Mouse (Mus musculus) layer of hippocampus, postnatal 14 days (tissue): ENCODE data around the gene Rbfox2. TPM values are rescaled to one million over a fixed set of nuclear protein-coding genes. Genes with fewer than 3 reads are reported as not detected.

Source experiments
- DNase-seq, 2 experiments: peaks; one replicate each; pipeline ENCODE4 v3.0.0; 2021 to 2022; ENCODE audit warnings: low spot score in 2 of 2, mixed read lengths in 1 of 2
- total RNA-seq, 2 experiments: library from RNA; stranded (reverse); gene quantifications; 2 replicates each; pipeline ENCODE4 v1.2.3; 2021

The Rbfox2 gene
- total RNA-seq, 2 experiments from 2014 or later, result 228 to 234 TPM

- DNase-seq, result no peak
These were observed 194.9 kb downstream of the Rbfox2 start for GRCm38 (mm10) chr15:77111924-77112323.

GRCm38 (mm10) chr15:77110452-77110851 is 196.4 kb downstream of the Rbfox2 start:
- no peak for DNase-seq

GRCm38 (mm10) chr15:77107169-77107908 is 199.5 kb downstream of the Rbfox2 start:
- no peak for DNase-seq

DNA sequence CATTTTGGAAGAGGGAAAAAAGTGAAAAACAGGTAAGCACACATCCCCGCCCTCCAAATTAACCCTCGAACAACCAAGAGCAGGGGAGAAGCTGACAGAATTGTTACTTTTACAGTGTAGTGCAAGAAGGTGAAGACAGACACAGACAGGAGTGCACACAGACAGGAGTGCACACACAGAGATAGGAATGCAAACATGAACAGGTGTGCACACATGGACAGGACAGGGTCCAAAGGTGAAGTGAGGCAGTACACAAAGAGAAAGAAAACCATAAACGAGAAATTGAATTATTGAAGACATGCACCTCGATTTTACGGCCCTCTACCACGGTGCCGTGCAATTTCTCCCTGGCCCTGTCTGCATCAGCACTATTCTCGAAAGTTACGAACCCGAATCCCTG is 201.5 kb downstream of the Rbfox2 start:
- no peak for DNase-seq

DNA sequence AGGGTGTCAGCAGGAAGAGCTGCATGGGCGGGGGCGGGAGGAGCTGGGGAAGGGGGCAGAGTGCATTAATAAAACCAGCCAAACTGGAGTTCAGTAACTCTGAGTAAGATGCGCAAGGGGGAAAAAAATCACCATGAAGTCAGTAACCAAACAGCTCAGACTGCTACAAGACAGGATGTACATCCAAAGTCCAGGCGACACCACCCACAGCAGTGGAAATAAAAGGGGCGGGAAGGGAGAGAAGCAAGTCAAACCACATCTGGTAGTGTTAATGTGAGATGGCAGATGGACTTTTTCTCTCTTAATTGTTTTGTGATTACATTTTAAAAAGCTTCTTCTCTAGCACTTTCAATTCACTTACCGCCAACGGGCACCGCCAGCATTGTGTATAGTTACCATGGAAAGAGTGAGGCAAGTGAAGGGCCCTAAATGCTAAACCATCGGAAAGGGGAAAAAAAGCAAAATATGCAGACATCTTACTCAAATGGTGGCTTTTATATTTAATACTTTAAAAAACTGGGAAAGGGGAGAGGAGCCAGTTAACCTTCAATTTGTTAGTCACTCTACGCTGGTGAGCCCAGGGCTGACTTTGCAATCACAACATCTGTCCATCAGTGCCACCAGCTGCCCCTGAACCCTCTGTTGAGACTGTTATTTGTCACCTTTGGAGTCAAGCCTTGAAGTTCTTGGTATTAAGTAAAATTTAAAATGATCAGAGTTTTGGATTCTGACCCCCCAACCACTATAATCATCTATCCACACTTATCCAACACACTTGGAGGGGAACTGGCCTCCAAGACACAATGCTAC is 202.2 kb downstream of the Rbfox2 start:
- DNase-seq, result no peak

DNA sequence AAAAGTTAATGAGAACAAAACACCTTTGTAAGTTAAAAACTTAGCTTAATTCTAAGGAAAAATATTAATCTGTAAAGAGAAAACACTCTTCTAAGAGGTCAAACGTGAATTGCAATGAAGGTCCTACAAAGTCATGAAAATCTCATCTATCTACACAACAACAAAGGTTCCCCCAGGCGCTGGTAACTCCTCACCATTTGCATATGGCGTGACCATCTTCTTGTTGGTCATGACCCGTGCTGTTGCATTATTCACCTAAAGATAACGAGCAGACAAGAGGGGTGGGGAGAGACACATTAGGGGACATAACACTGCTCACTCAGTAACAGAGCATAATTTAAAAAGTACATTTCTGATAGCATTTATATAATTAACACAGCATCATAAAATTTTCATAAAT is 204.1 kb downstream of the Rbfox2 start:
- no peak for DNase-seq

DNA sequence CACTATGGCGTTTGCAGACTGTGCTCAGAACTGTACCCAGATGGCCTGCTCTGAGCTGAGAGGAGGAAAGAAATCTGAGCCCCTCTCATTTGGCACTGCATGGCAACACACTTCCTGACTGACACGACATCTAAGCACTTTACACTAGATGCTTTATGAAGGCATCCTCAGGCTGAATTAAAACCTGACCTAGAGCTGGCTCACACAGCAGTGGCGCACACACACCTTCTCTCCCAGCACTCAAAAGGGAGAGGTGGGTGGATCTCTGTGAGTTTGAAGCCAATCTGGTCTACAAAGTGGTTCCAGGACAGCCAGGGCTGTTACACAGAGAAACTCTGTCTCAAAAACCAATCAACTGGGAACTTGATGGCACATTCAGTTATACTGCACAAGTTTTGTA is 207.0 kb downstream of the Rbfox2 start:
- peak in 1 of 2 experiments; percentile 29 for DNase-seq

DNA sequence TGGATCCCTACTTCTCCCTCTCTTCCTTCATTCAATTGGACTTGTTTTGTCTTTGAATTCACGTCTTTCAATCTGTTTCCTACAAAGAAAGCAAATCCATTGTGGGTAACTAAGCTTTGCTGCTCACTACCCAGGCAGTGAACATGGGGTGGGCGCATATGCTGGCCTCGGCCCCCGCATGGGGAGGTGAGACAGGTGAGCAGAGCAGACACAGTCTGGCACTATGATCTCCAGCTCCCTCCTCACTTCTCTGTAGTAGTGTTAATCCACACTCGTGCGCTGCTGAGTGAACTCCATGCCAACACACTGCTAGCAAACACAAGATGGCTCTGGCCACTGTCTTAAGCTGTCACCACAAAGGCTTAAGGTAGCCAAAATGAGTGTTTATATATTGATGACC is 209.4 kb downstream of the Rbfox2 start:
- no peak for DNase-seq

DNA sequence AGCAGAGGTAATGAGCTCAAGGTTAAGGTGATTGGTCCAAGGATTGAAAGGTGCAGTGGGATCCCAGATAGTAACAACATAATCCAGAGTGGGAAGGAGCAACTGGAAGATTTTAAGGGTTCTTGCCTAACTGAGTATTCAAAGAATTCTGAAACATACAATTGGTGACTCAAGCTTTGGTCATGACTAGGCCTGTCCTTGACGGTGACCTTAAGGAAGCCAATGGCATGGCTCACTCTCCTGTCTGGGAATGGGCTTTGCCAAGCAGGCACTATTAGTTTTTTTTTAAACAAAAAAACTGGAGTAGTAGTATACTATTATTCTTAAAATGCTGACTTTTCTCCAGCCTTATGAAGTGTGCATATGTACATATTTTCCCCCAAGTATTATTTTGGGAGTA is 211.6 kb downstream of the Rbfox2 start:
- no peak for DNase-seq

DNA sequence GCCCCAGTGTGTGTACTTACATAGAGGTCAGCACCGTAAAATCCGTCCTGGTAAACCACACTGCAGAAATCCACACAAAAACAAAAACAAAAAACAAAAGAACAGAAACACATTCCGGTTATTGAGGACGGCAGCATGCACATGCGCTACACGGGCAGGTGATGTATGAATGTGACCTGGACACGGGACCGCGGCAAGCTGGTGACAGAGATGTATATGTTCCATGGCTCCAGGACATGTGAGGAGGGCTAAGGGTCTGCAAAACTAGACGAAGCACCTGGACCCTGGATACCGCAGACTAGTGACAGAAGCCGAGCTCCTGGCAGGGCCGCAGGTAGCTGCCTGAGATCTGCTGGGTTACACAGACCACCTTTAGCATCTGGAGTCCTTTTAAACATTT is 212.4 kb downstream of the Rbfox2 start:
- no peak for DNase-seq

DNA sequence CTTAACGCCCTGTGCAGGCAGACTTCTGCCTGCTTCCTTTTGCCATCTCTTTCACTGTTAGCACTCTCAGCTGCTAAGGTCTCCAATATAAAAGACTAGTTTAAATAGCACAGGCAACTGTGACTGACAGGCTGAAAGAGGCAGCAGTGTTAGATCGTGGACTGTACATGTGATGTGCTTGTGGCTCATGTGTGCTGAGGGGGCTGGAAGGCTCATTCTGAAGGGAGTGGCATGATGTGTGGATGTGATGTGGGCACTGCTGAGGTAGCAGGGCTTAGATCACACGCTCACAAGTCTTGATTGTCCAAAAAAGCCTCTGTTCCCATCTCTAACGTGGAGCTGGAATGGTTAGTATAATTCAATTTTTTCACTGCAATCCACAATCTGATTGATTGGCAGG is 215.4 kb downstream of the Rbfox2 start:
- no peak for DNase-seq

DNA sequence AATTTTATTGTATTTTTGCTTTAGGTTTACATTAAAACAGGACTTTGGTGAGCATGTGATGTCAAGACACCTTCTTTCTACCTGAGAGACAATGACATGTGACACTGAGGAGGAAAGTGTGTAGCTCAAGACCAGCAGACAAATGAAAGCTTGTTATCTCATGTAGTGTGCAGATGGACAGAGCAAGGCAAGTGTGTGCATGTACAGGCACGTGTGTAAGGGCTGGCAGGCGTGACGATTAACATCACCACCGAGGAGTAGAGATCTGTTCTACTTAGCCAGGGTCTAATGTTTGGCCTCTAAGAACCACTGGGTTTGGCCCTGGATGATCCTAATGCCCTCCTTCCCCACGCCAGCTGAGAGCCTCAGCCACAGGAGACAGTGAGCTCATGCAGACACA is 216.3 kb downstream of the Rbfox2 start:
- DNase-seq, result no peak

DNA sequence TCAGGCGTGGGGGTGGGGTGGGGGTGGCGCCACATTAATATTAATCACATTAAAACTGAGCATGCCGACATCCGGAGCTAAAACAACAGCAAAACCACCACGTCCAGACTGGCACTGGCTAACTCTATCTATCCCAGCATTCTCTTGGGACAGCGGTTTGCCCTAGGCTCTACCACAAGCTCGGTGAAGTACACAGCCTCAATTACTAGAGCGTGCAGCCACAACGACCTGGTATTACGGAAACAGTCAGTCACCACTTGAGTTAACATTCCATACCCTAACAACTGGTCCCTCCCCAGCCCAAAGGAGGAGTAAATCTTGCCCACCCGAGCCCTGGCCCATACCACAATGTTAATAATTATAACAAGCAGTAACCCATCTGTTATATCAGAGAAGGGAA is 217.6 kb downstream of the Rbfox2 start:
- no peak for DNase-seq

GRCm38 (mm10) chr15:77086488-77086887 is 220.3 kb downstream of the Rbfox2 start:
- no peak for DNase-seq

DNA sequence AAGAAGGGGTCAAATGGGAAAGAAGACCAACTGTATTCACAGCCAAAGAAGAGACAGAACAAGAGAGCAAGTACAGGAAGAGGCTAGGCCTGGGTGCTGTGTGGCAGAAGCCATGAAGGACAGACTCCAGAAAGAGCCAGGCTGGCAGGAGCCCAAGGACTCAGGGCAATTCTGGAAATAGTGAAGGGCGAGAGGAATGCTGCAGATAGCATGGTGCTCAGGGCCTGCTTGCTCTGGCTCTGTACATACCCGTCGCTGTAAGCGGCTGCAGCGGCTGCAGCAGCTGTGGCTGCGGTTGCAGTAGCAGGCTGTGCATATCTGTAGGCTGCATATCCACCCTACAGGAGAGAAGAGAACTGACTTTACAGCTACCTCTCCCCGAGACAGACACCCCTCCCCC is 221.0 kb downstream of the Rbfox2 start:
- DNase-seq, result no peak

GRCm38 (mm10) chr15:77081454-77081853 is 225.3 kb downstream of the Rbfox2 start:
- DNase-seq, result no peak

DNA sequence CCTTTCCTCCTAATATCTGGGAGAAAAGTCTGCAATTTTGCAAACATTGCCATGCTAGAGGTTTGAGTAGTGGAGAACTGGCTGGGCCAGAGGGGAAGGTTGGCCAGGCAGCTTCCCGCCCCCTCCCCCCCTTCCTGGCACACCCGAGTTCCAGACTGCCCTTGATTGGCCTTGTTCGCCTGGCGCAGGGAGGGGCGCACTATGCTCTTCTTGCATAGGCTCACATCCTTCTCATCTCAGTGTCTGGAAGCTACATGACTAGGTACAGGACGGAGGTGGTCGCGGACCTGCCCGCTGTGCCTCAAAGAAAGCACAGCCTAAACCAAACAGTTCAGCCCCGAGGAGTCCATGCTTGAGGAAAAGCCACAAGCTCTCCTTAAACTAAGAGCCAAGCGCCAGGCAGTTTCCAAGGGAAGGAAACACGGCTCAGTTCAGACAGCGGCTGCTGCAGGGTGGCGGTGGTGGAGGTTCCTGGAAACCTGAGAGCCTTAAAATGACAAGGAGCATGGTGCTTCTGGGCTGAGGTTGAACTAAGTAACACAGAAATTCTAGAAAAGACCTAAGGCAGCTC is 226.0 kb downstream of the Rbfox2 start:
- no peak for DNase-seq

GRCm38 (mm10) chr15:77079890-77080361 is 226.9 kb downstream of the Rbfox2 start:
- DNase-seq, result no peak

DNA sequence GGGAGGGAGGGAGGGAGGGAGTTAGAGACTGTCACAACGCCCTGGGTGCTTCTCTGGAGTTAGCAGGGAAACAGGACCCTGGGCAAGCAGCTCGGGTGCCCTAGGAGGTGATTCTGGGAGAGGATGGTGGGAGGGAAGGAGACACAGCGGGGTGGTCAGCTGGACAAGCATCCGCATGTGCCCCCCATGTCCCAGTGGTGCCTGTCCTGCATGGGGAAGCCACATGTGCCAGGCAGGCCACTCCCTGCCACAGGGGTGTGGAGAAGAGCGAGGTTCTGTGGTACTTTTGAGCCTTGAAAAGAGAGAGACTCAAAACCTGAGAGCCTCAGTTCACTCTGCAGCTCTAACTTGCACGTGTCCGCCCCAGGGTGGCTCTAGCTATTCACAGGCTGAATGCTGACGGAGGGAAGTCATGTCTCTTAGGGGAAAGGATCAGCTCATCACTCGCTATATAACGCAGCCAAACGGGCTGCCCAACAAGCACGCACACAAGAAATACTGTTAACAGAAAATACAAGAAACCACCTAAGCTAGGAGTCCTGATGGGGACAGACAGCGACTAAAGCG is 227.5 kb downstream of the Rbfox2 start:
- DNase-seq, result no peak

DNA sequence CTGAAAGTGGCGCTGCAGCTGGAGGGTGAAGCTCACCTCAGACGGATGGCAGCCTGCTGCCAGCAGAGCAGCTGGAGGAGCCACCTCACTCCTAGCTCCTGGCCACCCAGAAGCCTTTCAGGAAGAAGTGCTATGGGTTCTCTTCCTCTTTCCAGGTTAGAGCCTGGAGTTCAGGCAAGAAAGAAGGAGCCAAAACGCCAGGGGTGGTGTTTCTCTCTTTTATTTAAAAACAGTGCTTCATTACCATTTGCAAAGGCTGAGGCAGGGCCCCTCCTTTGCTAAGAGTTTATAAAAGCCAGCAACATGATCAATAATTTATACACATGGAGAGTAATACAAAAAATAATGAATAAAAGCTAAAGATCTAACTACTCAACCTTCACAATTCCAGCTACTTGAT is 228.0 kb downstream of the Rbfox2 start:
- no peak for DNase-seq

DNA sequence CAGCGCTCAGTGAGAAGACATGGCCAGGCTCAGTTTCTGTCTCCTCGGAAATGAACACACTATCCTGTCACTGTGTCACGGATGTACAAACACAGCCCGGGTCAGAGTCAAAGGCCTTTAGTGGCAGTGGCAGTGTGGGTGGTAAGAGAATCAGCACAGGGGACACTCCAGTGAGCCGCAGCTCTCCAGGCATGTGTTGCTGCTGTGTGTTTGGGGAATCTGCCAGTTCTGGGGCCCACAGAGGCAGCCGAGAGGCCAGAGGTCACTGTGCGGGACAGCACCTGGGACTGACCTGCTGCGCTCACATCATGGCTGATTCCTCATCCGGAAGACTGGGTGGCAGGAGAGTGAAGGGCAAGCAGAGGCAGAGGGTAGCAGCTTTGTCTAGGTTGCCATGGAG is 228.9 kb downstream of the Rbfox2 start:
- DNase-seq, result no peak

GRCm38 (mm10) chr15:77076523-77076922 is 230.3 kb downstream of the Rbfox2 start:
- no peak for DNase-seq
